Mouse (Mus musculus) B cell, adult 62 days (primary cell): ENCODE measurements around the gene Wbp1l. TPM values are rescaled to one million over a fixed set of nuclear protein-coding genes. Genes with fewer than 3 reads are reported as not detected.

ENCODE experiments used
- total RNA-seq: library from RNA; stranded (reverse); gene quantifications from 4 replicates; pipeline ENCODE4 v1.2.4, GENCODE M21; 2023

The Wbp1l gene
- 57.1 to 68.3 TPM (median 61.7 TPM) in 4 replicates for total RNA-seq

GRCm38 (mm10) chr19:46598720-46599252, at the start of gene Wbp1l:
TSS of gene Wbp1l (plus strand) at chr19:46599084.

GRCm38 (mm10) chr19:46572951-46573937, 25.6 kb upstream of the Wbp1l start, which contains the start of the genes Arl3 and Sfxn2:
TSS of gene Arl3 (minus strand) at chr19:46573198.
TSS of gene Sfxn2 (plus strand) at chr19:46573365.

GRCm38 (mm10) chr19:46672766-46673418, 74.0 kb downstream of the Wbp1l start, which contains the start of gene Cyp17a1:
TSS of gene Cyp17a1 (minus strand) at chr19:46673172.

GRCm38 (mm10) chr19:46689460-46690372, 90.8 kb downstream of the Wbp1l start, which contains the start of gene Borcs7:
TSS of gene Borcs7 (plus strand) at chr19:46689906.

Other genes starting within 250 kb of the Wbp1l start
- not detected in 4 replicates for gene 2310034G01Rik, start 248.8 kb upstream of the Wbp1l start, total RNA-seq
- 88.3 to 94.3 TPM (median 92.1 TPM) in 4 replicates for gene Actr1a, start 203.3 kb upstream of the Wbp1l start, total RNA-seq
- 41.1 to 44.3 TPM (median 42.4 TPM) in 4 replicates for gene Sufu, start 202.2 kb upstream of the Wbp1l start, total RNA-seq
- 63.7 to 71.2 TPM (median 66.7 TPM) in 4 replicates for gene Trim8, start 97.4 kb upstream of the Wbp1l start, total RNA-seq
- gene Arl3, start 25.9 kb upstream of the Wbp1l start, total RNA-seq, result 9.7 to 14.2 TPM (median 11.2 TPM) in 4 replicates
- gene Sfxn2, start 25.7 kb upstream of the Wbp1l start, total RNA-seq, result 11.2 to 15.2 TPM (median 11.8 TPM) in 4 replicates
- not detected in 4 replicates for gene Cyp17a1, start 74.1 kb downstream of the Wbp1l start, total RNA-seq
- 9.7 to 12.4 TPM (median 10.6 TPM) in 4 replicates for gene Borcs7, start 90.8 kb downstream of the Wbp1l start, total RNA-seq
- 39.8 to 45.8 TPM (median 43.5 TPM) in 4 replicates for gene As3mt, start 108.4 kb downstream of the Wbp1l start, total RNA-seq
- gene Cnnm2, start 162.5 kb downstream of the Wbp1l start, total RNA-seq, result 3.9 to 4.4 TPM (median 4.1 TPM) in 4 replicates